Mouse (Mus musculus): ENCODE results near the gene Taf6l.

The Taf6l gene

DNA sequence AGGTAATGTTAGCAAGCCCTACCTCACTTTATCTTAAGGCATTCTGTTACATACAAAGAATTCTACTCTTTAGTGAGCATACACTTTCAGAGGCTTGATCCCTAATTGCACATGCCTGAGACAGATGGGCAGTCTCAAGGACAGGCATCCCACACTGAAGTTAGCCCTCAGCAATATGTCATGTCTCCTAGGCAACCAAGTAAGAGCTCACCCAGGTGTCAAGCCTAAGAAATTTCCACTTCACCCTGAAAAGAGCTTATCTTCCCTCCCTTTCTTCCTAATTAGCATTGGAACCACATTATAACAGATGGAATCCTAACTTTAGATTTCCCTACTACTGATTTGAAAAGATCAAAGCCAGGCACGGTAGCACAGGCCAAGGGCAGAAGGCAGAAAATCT lies 3.0 kb upstream of the Taf6l start:
- no peak for DNase-seq

DNA sequence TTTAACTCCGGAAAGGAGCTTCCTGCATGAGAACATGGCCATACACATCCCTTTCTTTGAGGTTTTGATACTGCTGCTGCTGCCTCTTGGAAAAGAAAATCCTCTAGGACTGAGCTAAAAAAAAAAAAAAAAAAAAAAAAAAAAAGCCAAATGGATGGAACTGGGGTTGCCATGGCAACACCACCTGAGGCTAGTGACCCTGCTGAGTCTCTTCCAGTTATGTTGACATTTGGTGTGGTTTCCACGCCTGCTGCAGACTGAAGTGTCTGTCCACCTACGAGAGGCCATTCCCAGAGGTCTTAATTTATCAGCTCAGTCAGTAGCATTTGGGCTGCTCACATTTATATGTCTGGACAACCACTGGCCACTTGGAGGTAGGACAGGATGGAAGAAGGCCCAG lies 2.3 kb upstream of the Taf6l start:
- DNase-seq: no peak

DNA sequence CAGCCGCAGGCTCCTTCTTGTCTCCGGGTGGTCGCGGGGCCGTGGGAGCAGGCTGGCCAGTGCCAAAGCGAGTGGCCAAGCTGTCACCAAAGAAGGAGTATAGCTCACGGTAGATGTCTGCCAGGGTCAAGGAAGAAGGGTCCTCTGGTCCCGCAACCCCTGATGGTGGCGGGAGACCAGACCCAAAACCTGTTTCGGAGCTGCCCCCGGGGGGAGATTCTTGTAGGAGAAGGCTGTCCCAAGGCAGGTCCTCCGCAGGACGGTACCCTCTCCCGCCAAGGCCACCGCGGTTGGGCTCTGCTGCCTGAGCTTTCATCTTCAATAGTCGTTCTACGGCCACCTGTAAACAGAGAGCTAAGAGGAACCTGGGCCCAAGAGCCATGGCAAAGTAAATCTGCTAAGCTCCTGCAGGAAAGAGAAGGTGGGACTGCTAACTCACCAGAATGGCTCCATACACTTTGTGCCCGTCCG lies 11.2 kb downstream of the Taf6l start:
- no peak for DNase-seq

DNA sequence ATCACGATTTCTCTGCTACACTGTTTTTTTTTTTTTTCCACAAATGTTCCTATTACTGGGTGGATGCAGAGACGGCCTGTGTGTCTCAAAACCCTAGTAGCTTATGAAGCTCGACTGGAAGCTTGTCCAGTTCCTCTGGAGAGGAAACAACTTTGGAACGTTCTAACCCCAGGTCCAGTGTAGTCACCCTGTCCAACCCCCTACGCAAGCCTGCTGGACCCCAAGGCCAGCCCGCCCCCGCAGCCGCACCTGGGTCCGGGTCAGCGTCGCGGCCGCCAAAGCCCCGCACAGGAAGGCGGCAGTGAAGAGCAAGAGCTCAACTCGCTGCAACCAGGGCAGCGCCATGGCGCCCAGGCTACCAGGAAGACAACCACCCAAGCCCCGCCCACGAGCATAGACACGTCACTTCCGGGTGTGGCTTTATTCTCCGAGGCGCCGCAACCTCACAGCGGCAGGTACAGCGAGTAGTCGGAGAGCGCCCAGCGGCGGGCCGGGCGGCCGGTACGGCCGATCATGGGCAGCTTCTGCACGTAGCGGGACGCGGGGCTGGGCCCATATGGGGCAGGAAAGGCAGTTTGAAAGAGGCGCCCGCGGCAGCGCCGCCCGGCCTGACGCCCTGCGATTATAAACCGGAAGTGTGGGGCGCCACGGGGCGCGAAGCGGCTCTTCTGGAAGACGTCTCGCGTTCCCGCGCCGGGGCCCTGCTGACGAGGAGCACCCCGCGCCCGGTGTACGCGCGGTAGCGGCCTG lies 12.0 kb downstream of the Taf6l start, which contains the start of gene Tmem179b:
Gene Tmem179b, minus strand, starts transcription at position 382 of the 750 bp plus-strand sequence.
- peak; percentile 96 for DNase-seq

DNA sequence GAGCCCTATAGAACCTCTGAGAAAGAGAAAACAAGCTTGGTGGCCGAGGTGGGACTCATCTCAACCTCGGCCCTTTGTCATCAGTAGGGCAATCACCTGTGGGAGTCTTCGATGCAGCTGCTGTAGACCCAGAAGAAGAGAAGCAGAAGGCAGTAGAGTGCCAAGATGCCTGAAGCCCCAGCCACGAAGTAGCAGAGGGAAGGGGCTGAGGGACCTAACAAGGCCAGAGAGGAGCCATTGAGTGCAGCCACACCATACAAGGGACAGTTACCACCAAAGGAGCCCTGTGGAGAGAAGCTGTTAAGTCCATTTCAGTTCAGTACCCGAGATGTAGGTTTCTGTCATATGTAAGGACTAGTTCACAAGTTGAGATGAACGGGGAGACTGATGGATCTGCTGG lies 12.8 kb downstream of the Taf6l start:
- DNase-seq: no peak

DNA sequence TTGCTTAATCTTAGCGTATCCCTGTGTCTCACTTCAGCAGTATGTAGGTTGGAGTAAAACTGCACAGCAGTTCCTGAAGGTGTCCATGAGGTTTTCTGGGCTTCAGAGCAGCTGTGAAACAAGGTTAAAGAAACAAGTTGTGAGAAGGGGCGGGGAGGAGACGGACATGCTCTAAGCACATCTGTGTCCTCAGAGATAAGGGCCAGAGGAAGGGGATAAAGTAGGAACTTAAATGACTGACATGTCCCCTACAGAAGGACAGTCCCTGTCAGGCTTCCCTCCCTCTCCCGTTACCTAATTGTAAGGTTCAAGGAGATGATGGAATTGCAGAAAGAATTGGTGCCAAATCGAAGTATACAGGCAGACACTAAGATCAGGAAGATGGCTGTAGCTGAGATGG lies 13.2 kb downstream of the Taf6l start:
- no peak for DNase-seq

DNA sequence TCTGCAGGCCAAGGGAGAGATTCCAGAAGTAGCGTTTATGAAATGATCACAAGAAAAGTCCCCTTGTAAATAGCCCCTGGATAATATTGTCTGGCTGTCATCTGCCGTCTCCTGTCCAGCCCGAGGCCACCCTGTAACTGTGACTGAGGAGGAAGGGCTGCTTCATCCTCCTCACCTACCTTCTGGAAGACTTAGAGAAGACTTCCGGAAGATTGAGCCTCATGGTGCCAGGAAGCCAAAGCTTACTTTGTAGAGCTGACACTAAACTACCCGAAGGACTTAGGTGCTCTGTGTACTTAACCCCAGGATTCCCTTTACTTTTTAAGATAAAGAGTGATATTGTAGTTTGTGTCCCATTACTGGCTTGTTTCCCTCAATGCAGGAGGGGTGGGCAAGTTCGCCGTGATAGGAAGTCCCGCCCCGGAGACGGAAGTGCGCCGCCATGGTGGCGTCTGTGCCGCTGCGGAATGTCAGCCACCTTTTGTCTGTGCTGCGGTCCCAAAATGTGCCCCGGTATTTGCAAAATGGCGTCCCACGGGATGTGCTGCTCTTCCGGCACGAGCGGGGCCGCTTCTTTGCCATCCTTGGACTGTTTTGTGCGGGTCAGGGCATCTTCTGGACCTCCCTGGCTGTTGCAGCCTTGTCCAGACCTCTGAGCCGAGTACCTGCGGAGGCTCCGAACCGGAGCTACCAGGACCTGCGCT lies 15.5 kb downstream of the Taf6l start, which contains the start of gene Tmem223:
Gene Tmem223, plus strand, starts transcription at position 430 of the 704 bp plus-strand sequence.
- DNase-seq: peak; percentile 71

DNA sequence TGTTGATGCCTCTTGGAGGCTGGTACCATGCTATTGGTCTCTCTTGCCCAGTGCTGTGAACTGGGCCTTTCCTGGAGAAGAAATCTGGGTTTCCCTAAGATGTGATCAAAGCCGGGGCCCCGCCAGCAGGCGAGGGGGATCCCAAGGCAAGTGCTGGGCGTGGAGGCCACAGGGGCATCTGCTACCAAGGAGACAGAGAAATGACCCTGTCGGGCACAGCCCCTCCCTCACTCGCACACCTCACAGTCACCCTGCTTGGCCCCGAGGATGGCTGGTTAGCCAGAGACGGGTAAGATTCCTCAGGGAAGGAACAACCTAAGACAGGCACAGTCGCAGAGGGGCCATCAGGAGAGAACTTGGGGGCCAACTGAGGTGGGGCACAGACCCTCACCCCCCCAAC lies 20.7 kb downstream of the Taf6l start:
- no peak for DNase-seq

DNA sequence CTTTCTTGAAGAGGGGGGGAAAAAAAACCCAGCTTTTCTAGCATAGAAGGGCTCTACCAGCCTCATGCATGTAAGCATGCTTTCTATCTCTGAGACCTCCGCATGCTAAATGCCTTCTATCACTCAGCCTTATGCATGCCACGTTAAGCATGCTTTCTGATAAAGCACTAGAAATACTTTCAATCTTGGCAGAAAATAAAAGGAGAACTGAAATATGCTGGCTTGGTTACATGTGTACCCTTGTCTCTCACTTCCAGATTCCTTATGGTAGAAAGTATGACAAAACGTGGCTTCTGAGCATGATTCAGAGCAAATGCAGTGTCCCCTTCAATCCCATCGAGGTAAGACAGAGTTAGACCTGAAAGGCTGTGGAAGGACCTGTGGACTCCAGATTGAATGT lies 22.9 kb downstream of the Taf6l start:
- DNase-seq: no peak

DNA sequence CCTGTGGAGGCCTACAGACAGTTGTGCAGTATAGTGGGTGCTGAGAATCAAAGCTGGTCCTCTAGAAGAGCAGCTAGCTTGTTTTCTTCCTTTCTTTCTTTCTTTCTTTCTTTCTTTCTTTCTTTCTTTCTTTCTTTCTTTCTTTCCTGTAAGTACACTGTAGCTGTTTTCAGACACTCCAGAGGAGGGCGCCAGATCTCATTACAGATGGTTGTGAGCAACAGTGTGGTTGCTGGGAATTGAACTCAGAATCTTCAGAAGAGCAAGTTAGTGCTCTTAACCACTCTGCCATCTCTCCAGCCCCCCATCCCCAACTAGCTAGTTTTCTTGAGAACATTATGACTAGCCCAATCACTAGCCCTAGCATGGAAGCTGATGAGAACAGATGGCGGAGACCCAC lies 25.5 kb downstream of the Taf6l start:
- DNase-seq: no peak

DNA sequence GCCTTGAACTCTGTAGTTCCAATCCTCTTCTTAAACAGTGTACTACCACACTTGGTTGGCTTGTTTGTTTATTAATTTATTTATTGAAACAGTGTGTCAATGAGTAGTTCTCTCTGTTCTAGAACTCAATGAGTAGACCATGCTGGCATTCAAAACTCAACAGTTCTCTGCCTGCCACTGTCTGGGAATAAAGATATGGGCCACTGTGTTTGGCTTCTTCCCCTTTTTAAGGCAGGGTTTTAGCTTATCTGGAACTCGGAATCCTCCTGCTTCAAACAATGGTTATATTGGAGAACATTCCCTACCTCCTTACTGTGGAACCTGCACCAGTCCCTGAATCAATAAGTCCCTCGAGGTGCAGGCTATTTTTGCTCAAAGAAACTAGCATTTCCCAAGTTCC lies 27.3 kb downstream of the Taf6l start:
- DNase-seq: no peak

DNA sequence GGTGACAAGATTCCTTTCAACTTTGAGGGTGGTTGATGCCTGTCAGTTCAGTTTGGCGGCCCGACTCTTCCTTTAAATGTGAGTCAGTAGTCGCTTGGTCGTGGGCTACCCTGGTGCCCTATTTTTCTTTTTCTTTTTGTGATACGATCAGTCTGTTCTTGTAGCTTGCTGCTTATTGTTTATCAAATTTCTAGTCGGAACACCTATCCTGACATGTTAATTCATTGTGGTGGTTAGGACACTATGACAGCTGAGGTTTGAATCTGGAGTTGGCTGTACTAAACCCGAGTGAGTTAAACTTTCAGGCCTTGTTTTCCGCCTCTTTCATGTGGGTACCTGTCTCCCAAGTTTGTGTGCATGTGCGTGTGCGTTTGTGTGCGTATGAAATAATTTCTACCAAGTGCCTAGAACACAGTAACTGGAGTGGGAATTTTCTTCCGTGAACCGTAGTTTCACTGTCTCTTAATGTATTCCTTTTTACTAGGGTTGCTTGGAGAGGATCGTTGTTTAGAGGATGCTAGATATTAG lies 28.7 kb downstream of the Taf6l start:
- no peak for DNase-seq

DNA sequence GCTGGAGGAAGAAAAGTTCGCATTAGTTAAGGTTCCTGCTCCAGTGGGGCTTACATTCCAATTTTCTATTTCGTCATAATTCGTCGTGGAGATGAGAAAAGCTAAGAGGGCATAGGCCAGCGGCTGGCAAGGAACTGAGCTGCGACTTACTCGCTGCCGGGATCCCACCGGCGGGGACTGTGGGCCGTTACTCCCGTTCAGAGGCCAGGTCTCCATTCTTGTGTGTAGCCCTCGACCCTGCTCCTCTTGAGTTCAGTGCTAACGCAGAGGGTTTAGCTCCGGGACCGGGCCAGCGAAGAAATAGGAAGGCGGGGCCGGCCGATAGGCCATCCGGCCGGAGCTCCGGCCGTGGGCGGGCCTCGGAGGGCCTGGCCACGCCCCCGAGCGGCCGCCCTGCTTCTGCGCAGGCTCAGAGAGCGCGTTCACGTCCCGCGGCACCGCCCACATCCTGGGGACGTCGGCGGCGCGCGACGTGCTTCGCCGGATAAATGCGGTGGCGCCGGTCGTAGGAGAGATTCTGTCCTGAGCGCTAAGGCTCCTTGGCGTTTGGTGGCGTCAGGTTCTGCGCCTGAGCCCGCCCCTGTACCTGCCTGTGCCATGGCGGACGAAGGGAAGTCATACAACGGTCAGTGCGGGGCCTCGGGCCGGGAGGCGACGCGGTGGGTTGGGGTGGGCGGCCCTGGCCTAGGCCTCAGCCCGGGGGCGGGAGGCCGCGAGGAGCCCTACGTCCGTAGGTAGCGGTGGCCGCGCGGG lies 29.4 kb downstream of the Taf6l start, which contains the start of gene Nxf1:
Gene Nxf1, plus strand, starts transcription at position 439 of the 753 bp plus-strand sequence.
- DNase-seq: peak; percentile 89

DNA sequence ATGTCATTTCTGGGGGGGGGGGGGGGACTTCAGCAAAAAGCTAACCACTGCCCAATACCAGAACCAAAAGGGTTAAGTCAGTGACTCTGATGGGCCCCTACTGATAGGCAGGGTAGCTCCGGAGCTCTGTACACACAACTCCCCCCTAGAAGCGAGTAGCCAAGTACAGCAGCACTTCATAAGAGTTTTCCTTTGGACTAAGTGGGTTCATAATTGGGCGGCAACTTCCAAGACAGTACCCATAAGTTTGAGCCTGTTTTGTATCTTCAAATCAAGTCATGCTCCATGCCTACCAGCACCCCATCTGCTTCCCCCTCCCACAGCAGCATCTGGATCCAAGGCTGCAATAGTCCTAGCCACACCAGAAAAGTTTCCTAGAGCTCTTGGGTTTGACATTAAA lies 30.6 kb downstream of the Taf6l start:
- DNase-seq: no peak

DNA sequence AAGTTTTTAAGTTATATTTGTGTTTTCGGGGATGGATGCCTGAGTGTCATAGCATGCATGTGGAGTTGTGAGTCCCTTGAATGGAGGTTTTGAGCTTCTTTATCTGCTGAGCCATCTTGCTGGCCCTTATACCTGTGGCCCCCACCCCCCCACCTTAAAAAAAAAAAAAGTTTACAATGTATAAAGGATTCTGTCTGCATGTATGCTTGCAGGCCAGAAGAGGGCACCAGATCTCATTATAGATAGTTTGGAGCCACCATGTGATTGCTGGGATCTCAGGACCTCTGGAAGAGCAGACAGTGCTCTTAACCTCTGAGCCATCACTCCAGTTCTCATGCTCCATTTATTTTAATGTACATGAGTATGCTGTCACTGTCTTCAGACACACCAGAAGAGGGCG lies 38.8 kb downstream of the Taf6l start:
- DNase-seq: no peak

DNA sequence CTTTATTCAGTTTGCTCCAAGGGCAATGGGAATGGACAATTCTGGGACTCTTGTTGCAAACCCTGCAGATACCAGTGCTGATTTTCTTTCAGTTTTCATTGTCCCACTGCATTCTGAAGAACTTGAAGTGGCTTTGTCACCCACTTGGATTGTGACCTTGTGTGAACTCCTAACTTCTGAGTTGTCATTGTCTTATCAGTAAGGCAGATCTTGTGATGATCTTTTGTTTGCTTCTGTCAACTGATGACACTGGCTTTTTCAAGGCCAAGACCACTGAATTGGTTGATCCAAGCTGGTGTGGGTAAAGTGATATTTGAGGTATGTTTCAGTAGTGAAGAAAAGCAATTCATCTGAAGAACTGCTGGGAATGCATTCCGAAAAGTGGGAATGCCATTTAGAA lies 40.8 kb downstream of the Taf6l start:
- DNase-seq: no peak

DNA sequence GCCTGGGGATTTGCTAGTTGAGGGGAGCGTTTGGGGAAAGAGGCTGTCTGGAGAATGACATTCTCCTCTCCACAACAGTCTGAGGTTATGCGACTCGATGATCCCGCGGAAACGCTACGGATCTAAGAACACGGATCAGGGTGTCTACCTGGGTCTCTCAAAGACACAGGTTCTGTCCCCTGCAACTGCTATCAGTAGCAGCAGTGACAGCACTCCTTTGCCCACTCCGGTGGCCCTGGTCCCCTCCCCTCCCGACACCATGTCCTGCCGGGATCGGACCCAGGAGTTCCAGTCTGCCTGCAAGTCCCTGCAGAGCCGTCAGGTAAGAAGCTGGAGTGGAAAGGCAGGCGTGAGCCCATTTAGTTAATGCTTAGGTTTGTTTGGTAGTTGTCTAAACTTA lies 44.0 kb downstream of the Taf6l start:
- no peak for DNase-seq

DNA sequence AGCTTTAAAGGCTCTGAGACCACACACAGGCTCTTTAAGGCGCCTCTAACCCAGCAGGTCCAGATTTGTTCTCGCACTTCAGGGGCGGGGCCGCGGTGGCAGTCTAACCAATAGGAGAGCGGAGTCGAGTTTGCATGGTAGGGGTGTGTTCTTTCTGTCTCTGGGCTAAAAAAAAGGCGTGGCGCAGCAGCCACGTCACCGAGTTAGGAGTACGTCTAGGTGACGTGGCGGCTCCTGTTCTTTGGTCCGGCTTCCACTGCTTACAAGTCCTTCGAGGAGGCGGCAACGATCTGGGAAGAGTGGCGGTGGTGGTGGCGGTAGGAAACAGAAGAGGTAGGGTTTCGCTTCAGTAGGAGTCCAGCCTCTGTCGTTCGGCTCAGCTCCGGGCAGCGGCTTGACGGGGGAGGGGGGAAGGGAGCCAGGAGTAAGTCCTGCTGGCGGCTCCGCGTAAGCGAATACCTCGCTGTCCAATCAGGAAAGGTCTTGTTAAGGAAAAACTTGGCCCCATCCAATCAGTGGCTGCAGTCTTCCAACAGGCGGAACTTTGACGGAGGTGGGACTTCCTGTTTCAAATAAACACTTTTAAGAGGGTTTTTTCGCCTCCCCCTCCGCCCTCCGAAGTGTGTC lies 44.9 kb downstream of the Taf6l start, which contains the start of gene Stx5a:
Gene Stx5a, plus strand, starts transcription at position 171 of the 627 bp plus-strand sequence.
- peak; percentile 93 for DNase-seq

DNA sequence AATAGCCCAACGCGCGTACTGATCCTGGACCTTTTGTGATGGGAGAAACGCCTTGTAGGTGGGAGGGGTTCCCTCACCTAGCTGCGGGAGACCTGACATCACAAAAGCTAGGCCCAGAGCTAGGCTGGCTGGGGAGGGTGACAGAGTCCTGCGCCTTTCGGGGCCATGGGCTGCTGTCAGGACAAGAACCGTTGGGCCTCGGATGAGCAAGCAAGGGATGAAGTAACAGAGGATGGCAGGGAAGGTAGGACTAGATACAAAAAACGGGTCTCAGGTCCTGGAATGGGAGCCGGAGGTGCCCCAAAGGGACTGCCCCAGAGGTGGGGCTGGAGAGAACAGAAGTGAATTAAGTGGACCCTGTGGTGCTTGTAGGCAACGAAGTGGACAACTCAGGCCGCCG lies 45.6 kb downstream of the Taf6l start, which contains the start of gene 1700092M07Rik:
Gene 1700092M07Rik, plus strand, starts transcription at position 116 of the 400 bp plus-strand sequence.
- DNase-seq: peak; percentile 52

DNA sequence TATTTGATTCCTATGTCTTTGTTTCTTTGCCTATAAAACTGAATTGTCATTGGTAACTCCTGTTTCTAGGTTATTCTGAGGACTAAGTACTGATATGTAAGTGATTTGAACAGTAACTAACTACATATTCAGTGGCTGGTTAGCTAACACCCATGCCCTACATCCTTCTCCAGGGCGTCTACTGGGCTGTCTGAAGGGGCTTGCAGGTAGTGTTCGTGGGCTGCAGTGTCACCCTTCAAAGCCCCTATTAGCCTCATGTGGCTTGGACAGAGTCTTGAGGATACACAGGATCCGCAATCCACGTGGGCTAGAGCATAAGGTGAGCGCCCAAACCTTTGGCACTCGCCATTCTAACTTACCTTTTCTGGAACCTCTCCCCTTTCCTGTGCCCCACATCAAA lies 46.6 kb downstream of the Taf6l start:
- DNase-seq: no peak

DNA sequence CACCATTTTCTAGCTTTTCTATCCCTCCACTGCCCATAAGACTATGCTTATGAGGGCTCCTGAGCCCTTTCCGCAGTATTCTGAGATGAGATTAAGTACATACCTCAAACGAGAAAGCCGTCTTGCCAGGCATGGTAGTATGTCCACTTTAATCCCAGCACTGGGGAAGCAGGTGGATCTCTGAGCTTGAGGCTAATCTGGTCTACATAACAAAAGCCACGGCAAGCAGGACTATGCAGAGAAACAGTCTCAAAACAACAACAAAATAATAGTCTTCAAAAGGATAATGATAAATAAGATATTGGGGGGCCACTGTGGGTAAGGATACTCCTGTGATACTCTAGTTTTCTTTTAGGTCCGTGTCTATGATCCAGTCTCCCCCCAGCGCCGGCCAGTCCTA lies 47.3 kb downstream of the Taf6l start:
- DNase-seq: no peak

DNA sequence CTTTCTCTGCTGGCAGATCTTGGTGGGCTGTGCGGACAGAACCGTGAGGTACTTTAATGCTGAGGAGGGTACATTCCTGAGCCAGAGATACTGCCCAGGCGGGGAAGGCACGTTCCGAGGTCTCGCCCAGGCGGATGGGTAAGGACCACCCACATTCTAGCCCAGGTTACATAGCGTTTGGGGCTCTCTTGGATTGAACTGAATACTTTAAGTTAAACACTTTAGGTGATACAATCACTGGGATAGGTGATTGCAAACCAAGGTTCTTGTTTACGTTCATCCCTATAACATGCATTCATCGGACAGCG lies 50.1 kb downstream of the Taf6l start:
- no peak for DNase-seq
